Mouse (Mus musculus) neural tube, embryonic 15.5 days (tissue): ENCODE measurements around the gene Clpb. TPM values are rescaled to one million over a fixed set of nuclear protein-coding genes. Genes with fewer than 3 reads are reported as not detected.

Experiments
- ATAC-seq: fragments of 200-750 bp; cut with Nextera tagmentation; 2 replicates; pipeline ENCODE4 v1.8.0; 2017; ENCODE audit warnings: mild to moderate bottlenecking, moderate TSS enrichment, moderate library complexity; ENCODE audit not compliant: low FRiP score
- H3K27ac ChIP-seq: fragments of 300-500 bp; sonication (generic); replicated peaks from 2 replicates; pipeline ENCODE4 v1.5.1; 2015; ENCODE audit warnings: mild to moderate bottlenecking, inconsistent platforms
- H3K27me3 ChIP-seq: fragments of 300-500 bp; sonication (generic); replicated peaks from 2 replicates; pipeline ENCODE4 v1.6.1; 2015; ENCODE audit warnings: inconsistent platforms
- H3K36me3 ChIP-seq: fragments of 300-500 bp; sonication (generic); 2 replicates; pipeline ENCODE4 v1.6.1; 2015; ENCODE audit warnings: inconsistent platforms
- H3K4me1 ChIP-seq: fragments of 300-500 bp; sonication (generic); 2 replicates; pipeline ENCODE4 v1.6.1; 2015; ENCODE audit warnings: inconsistent platforms
- H3K4me2 ChIP-seq: fragments of 300-500 bp; sonication (generic); 2 replicates; pipeline ENCODE4 v1.6.1; 2015; ENCODE audit warnings: inconsistent platforms, mild to moderate bottlenecking, moderate library complexity
- H3K4me3 ChIP-seq: fragments of 300-500 bp; sonication (generic); replicated peaks from 2 replicates; pipeline ENCODE4 v1.5.1; 2015; ENCODE audit warnings: mild to moderate bottlenecking, inconsistent platforms
- H3K9ac ChIP-seq: fragments of 300-500 bp; sonication (generic); replicated peaks from 2 replicates; pipeline ENCODE4 v1.6.1; 2015; ENCODE audit warnings: mild to moderate bottlenecking, inconsistent platforms
- H3K9me3 ChIP-seq: fragments of 300-500 bp; sonication (generic); replicated peaks from 2 replicates; pipeline ENCODE4 v1.6.1; 2016; ENCODE audit warnings: inconsistent platforms
- WGBS: fragments of 180-500 bp; shearing (Covaris S2); methylation state at CpG from one replicate; pipeline ENCODE4 v1.1.7; 2015; ENCODE audit warnings: mixed read lengths; 5-methylcytosine and 5-hydroxymethylcytosine counted together
- polyA plus RNA-seq: library from polyadenylated mRNA; unstranded; fragments of >200 nt; fragmentation: Nextera tagmentation; extraction: Ambion mirVana; gene quantifications from 2 replicates; pipeline ENCODE4 v1.2.1, GENCODE M21; 2015

The Clpb gene
- polyA plus RNA-seq, 1 experiment from 2014 or later, result 42.8 TPM

DNA sequence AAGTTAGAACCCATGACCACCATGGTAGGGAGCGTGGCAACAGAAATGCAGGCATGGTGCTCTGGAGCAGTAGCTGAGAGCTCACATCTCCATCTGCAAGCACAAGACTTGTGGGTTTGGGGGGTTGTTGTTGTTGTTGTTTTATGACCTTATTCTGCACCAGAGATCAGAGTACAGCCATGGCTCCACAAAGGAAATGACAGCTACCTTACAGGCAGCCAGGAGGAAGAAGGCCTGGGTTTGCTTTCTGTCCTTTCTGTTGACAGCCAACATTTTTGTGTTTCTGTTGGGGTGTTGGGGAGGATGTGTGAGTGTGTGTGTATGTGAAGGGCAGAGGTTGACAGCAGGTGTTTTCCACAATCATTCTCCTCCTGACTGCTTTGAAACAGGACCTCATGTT is 71.9 kb downstream of the Clpb start:
- Histone ChIP-seq H3K4me1 (peaks cover 7% of the 10 kb centered on the region), H3K4me2 (no peak overlapping the region), H3K4me3 (no peak overlapping the region), H3K9me3 (no peaks in the 10 kb centered on the region), H3K27ac (no peak overlapping the region), H3K9ac (no peak overlapping the region), H3K36me3 (no peaks in the 10 kb centered on the region), H3K27me3 (no peaks in the 10 kb centered on the region)
- WGBS, result 97% methylated on average over 1 of the region's 1 CpGs
- ATAC-seq, result no peak

DNA sequence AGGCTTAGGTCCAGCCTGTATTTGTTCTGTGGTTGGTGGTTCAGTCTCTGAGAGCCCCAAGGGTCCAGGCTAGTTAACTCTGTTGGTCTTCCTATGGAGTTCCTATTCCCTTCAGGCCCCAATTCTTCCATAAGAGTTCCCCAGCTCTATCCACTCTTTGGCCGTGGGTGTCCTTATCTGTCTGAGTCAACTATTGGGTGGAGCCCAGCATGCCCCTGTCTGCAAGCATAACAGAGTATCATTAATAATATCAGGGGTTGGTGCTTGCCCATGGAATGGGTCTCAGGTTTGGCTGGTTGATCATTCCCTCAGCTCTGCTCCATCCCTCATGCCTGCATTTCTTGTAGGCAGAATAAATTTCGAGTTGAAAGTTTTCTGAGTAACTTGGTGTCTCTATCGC is 74.3 kb downstream of the Clpb start:
- H3K36me3 ChIP-seq, result no peaks in the 10 kb centered on the region
- H3K4me2 ChIP-seq, result no peak overlapping the region
- H3K9ac ChIP-seq, result no peak overlapping the region
- H3K27me3 ChIP-seq, result no peaks in the 10 kb centered on the region
- H3K4me3 ChIP-seq, result no peak overlapping the region
- H3K4me1 ChIP-seq, result peaks cover 14% of the 10 kb centered on the region
- no peak for ATAC-seq
- no peak overlapping the region for H3K27ac ChIP-seq
- 87% methylated on average over 3 of the region's 3 CpGs for WGBS
- no peaks in the 10 kb centered on the region for H3K9me3 ChIP-seq

DNA sequence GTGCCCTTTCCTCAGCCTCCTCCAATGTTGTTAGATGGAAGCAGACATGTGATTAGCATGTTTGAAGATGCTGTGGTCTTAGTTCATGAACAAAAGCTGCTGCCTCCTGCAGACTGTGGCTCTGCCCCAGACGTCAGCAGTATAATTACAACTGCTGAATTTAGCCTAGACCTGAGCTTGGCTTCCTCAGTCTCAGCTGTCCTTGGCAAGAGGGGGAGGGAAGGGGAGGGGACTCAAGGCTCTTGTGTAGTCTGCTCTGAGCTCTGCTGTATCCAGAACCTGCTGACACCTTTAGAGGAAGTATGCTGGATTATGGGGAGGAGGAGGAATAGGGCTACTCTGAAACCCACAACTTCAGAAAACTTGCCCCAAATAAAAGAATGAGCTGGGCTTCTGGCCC is 76.2 kb downstream of the Clpb start:
- Histone ChIP-seq H3K4me3 (no peak overlapping the region), H3K4me2 (no peak overlapping the region), H3K36me3 (no peaks in the 10 kb centered on the region), H3K27me3 (no peaks in the 10 kb centered on the region), H3K4me1 (peaks cover 14% of the 10 kb centered on the region), H3K9ac (no peak overlapping the region), H3K27ac (no peak overlapping the region), H3K9me3 (no peaks in the 10 kb centered on the region)
- peak; percentile 46; the same call in 1 of the 2 replicates for ATAC-seq
- WGBS, result 4% methylated on average over 1 of the region's 1 CpGs

DNA sequence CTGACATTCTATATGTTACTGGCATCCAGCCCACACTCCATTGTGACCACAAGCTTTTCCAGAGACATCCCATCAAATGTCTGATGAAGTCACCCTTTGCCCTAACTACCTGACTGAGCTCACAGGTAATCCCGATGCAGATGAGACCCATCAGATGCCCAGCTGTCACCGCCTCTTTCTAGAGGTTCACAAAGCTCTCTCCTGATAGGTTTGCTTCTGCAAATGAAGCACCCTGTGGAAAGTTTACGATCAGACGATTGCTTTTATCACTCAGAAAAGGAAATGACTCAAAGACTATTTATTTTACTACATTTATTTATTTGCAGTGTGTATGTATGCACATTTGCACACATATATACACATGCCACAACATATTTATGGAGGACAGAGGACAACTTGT is 80.1 kb downstream of the Clpb start:
- WGBS, result 52% methylated on average over 4 of the region's 4 CpGs
- no peaks in the 10 kb centered on the region for H3K36me3 ChIP-seq
- H3K4me2 ChIP-seq, result no peak overlapping the region
- H3K4me3 ChIP-seq, result no peak overlapping the region
- H3K9me3 ChIP-seq, result no peaks in the 10 kb centered on the region
- no peak for ATAC-seq
- H3K4me1 ChIP-seq, result peaks cover 16% of the 10 kb centered on the region
- H3K27me3 ChIP-seq, result no peaks in the 10 kb centered on the region
- H3K9ac ChIP-seq, result no peak overlapping the region
- H3K27ac ChIP-seq, result no peak overlapping the region

DNA sequence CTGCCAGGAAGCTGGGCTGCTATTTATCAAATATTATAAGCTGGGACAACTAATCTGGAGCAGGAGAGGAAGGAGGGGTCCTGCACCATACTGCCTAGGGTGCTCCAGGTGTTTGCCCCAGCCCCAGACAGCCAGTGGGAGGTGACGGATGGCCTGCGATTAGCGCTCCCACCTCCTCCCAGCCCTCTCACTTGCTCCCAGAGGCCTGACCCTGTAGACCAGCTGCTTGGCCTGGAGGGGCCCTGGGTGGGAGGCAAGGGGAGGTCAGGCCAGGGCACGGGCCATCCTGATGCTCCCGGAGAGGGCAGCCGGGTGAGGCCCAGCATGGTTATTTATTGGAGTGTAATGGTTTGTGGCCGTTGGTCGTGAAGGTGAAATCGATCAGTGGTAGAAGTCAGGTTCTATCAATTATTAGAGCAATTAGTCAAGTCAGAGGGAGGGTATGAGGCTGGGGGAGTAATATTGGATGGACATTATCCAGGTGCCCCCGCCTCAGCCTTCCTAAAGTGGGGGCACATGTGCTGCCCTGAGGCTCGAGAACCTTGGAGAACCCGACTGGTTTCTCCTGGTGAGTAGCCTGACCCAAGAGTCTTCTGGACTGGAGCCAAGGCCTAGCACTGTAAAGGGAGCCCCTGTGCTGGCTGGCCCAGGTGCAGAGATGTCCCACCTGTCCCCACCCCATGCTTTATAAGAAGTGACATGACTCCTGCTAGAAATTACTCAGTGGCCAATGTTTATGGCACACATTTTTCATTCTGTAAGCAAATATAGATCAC is 83.3 kb downstream of the Clpb start:
- WGBS, result 63% methylated on average over 12 of the region's 12 CpGs
- no peak for ATAC-seq

DNA sequence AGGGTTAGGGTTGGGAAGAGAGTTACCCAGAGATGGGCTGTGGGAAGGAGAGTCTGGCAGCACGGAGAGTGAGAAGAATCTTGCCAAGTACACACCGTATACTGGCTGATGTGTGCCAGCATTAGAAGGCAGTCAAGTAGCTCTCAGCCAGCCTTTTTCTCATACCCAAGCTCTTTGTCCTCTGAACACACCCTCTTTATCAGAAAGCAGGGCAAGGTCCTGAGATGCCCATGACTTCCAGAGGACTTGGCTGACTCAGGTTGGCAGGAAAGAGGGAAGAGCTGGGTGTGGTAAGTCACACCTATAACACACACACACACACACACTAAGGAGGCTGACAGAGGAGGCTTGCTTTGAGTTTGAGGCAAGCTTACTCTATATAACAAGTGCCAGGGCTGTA is 86.8 kb downstream of the Clpb start:
- H3K36me3 ChIP-seq, result 0 out of 2 replicates have a peak, but pooled peaks cover 8% of the 10 kb centered on the region
- 0 out of 2 replicates have a peak, but pooled peaks cover 2% of the 10 kb centered on the region for H3K4me1 ChIP-seq
- H3K27ac ChIP-seq, result no peak overlapping the region
- no peak overlapping the region for H3K9ac ChIP-seq
- H3K9me3 ChIP-seq, result no peaks in the 10 kb centered on the region
- H3K4me3 ChIP-seq, result no peak overlapping the region
- WGBS, result 75% methylated on average over 2 of the region's 2 CpGs
- ATAC-seq, result no peak
- H3K4me2 ChIP-seq, result no peak overlapping the region
- no peaks in the 10 kb centered on the region for H3K27me3 ChIP-seq

More for the DNA sequence above, 83.3 kb downstream of the Clpb start:
- no peak overlapping the region for H3K27ac ChIP-seq
- H3K4me2 ChIP-seq, result no peak overlapping the region
- no peaks in the 10 kb centered on the region for H3K27me3 ChIP-seq
- H3K36me3 ChIP-seq, result no peaks in the 10 kb centered on the region
- no peak overlapping the region for H3K4me3 ChIP-seq
- no peaks in the 10 kb centered on the region for H3K9me3 ChIP-seq
- H3K4me1 ChIP-seq, result 0 out of 2 replicates have a peak, but pooled peaks cover 4% of the 10 kb centered on the region
- H3K9ac ChIP-seq, result no peak overlapping the region

DNA sequence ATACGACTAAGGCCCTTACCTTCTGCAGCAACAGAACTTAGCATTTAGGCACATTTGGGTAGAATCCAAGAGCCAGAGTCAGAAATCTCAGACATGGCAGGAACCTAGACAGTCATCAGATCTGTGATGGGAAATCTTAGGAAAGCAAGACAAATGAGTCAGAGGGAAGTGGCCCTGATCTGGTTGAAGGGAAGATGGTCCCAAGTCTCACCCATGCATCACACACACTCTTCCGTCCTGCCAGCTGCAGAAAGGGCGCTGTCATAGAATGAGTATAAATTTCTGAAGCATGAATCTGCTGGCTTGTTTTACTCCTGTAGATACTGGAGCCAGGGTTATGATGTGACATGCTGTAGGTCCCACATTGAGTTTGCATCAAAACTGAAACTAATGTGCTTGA is 88.9 kb downstream of the Clpb start:
- Histone ChIP-seq H3K9me3 (no peaks in the 10 kb centered on the region), H3K4me1 (0 out of 2 replicates have a peak, but pooled peaks cover 8% of the 10 kb centered on the region), H3K9ac (no peak overlapping the region), H3K4me2 (no peak overlapping the region), H3K27me3 (no peaks in the 10 kb centered on the region), H3K27ac (no peak overlapping the region), H3K4me3 (no peak overlapping the region), H3K36me3 (0 out of 2 replicates have a peak, but pooled peaks cover 8% of the 10 kb centered on the region)
- no peak for ATAC-seq
- WGBS, result 95% methylated on average over 3 of the region's 3 CpGs

DNA sequence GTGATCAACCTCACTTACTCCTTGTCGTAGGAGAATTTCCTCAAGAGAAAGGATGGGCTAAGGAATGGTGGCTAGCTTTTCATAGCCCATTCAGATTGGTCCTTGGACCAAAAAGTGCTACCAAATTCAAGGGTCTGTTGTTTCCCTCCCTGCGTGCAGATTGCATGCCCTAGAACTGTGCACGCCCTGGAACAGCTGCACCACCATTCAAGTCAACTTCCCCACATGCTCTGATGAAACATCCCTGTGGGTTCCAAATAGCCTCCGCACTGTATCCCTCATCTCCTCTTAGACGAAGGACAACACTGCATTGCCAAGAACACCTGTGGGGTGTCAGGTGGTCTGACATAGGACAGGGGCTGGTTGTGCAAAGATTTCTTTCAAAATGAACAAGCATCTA is 90.1 kb downstream of the Clpb start:
- Histone ChIP-seq H3K9me3 (no peaks in the 10 kb centered on the region), H3K4me3 (no peak overlapping the region), H3K4me1 (0 out of 2 replicates have a peak, but pooled peaks cover 7% of the 10 kb centered on the region), H3K4me2 (no peak overlapping the region), H3K27ac (no peak overlapping the region), H3K36me3 (0 out of 2 replicates have a peak, but pooled peaks cover 8% of the 10 kb centered on the region), H3K27me3 (no peaks in the 10 kb centered on the region), H3K9ac (no peak overlapping the region)
- 94% methylated on average over 5 of the region's 5 CpGs for WGBS
- no peak for ATAC-seq

DNA sequence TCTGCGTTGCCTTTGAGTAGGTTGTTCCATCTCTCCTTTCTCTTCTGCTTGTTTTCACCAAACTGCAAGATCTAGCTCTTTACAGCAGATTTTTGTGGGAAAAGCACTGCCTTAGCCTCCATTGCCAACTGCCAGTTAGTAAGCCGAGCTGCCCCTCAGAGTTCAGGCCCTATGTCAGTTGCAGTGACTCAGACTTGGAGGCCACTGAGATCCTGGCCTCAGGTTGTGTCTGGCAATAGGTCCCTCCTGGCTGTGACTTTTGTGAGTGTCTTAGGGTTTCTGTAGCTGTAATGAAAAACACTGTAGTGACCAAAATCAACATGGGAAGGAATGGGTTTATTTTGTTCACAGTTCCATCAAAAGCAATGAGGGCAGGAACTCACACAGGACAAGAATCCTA is 91.0 kb downstream of the Clpb start:
- Histone ChIP-seq H3K36me3 (0 out of 2 replicates have a peak, but pooled peaks cover 8% of the 10 kb centered on the region), H3K9ac (no peak overlapping the region), H3K27me3 (no peaks in the 10 kb centered on the region), H3K9me3 (no peaks in the 10 kb centered on the region), H3K4me3 (no peak overlapping the region), H3K4me1 (0 out of 2 replicates have a peak, but pooled peaks cover 7% of the 10 kb centered on the region), H3K27ac (no peak overlapping the region), H3K4me2 (no peak overlapping the region)
- WGBS, result 86% methylated on average over 2 of the region's 2 CpGs
- ATAC-seq, result no peak

DNA sequence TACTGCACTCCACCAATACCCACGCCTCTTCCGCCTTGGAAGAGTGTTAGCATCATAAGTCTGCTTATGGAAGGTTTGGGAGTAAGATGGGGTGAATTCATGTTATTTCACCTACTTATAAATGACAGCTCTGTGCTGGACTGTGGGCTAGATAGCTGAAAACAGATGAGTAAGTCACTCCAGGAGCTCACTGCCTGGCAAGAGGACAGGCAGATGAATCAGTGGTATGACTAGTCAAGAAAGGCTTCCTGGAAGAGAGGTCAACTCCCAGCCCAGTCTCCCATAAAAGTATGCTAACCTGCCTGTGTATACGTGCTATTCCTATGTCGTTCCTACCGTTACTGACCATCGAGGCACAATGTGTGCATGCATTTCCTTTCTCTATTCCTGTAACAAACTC is 91.9 kb downstream of the Clpb start:
- Histone ChIP-seq H3K4me1 (0 out of 2 replicates have a peak, but pooled peaks cover 7% of the 10 kb centered on the region), H3K9ac (no peak overlapping the region), H3K4me2 (no peak overlapping the region), H3K27me3 (no peaks in the 10 kb centered on the region), H3K36me3 (0 out of 2 replicates have a peak, but pooled peaks cover 11% of the 10 kb centered on the region), H3K4me3 (no peak overlapping the region), H3K27ac (no peak overlapping the region), H3K9me3 (no peaks in the 10 kb centered on the region)
- 98% methylated on average over 6 of the region's 6 CpGs for WGBS
- no peak for ATAC-seq

DNA sequence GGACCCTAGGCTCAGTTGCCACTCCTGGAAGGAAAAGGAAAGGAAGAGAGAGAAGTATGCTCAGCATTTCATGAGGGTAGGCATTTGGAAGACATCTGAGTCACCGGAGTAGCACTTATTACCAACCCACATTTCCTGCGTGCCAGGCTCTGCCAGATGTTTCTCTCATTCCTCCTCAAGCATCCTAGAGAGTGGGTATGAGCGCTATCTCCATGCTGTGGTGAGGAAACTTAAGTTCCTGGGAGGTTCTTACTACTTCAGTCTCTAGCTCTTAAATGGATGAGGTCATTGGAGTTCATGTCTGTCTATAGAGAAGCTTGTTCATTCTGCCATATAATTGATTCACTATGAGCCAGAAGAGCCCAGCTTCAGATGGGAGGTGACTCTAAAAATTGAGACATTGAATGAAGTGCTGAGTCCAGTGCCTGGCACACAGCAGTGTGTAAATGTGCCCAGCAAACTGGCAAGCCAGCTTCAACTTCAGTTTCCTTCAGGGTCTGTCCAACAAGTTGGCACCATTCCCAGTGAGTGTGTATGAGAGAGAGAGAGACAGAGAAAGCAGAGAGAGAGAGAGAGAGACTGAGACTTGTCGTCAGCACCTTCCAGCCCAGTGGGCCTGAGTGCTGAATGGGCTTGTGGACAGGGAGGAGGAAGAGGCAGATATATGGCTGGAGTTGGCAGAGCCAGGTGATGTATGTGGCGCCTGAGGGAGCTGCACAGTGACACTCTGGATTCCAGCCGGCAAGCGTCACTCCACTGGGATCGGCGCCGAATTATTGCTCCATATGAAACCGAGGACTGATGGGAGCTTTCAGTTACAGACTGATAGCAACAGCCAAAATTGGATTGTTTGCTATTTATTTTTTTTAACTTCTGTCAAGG is 98.7 kb downstream of the Clpb start:
- WGBS, result 76% methylated on average over 11 of the region's 11 CpGs
- no peaks in the 10 kb centered on the region for H3K9me3 ChIP-seq
- H3K27ac ChIP-seq, result peak overlapping the region; percentile 48; the same call in 1 of the 2 replicates
- ATAC-seq, result peak; percentile 68
- peaks cover 9% of the 10 kb centered on the region; the same call in 1 of the 2 replicates for H3K36me3 ChIP-seq
- H3K9ac ChIP-seq, result no peak overlapping the region
- H3K27me3 ChIP-seq, result no peaks in the 10 kb centered on the region
- H3K4me3 ChIP-seq, result no peak overlapping the region
- no peak overlapping the region for H3K4me2 ChIP-seq
- no peaks in the 10 kb centered on the region; the same call in 1 of the 2 replicates for H3K4me1 ChIP-seq
